Mouse (Mus musculus): ENCODE results near the gene Crygb.

- no peak for TF ChIP-seq TCF12 (IDR thresholded peaks at IDR 0.05; ENCODE audit: insufficient read depth, poor library complexity, severe bottlenecking)
- no peak for TF ChIP-seq TCF3 (IDR thresholded peaks at IDR 0.05; ENCODE audit: insufficient read length, low read depth)
- no peak for TF ChIP-seq POLR2A (IDR thresholded peaks at IDR 0.05; ENCODE audit: insufficient read length, low read depth)
- TF ChIP-seq MAX (IDR thresholded peaks at IDR 0.05; ENCODE audit: low read depth) = no peak
- TF ChIP-seq USF1 (IDR thresholded peaks at IDR 0.05; ENCODE audit: low read depth) = no peak
- no peak for TF ChIP-seq POLR2AphosphoS2 (IDR thresholded peaks at IDR 0.05; ENCODE audit: insufficient read length, low read depth)
Observed at GRCm38 (mm10) chr1:65039679-65040078, 42.4 kb downstream of the Crygb start.
